Mouse (Mus musculus): ENCODE measurements at regions not wholly inside any gene's neighbourhood (a gene's known extent, or its start where the extent isn't known, plus 50 kb on each side); places are given as distances from the start of the nearest gene placed in this dataset.

GRCm38 (mm10) chr11:63293485-63293884 lies 164.7 kb downstream of the Pmp22 start:
- Histone ChIP-seq H3K36me3 (ENCODE audit: control insufficient read depth, insufficient read depth, low read length) (no peaks in the 10 kb centered on the region), H3K27ac (replicated peaks; ENCODE audit: low read depth, low read length) (no peak overlapping the region), H3K9me3 (ENCODE audit: control insufficient read depth, low read length) (no peaks in the 10 kb centered on the region), H3K4me3 (replicated peaks; ENCODE audit: low read length) (no peak overlapping the region), H3K4me1 (ENCODE audit: control insufficient read depth, insufficient read depth, low read length) (no peaks in the 10 kb centered on the region), H3K27me3 (ENCODE audit: control insufficient read depth, insufficient read depth, low read length) (no peaks in the 10 kb centered on the region), H3K4me2 (replicated peaks; ENCODE audit: low read depth, low read length, severe bottlenecking) (no peak overlapping the region), H3K9ac (ENCODE audit: low read depth, low read length, severe bottlenecking) (no peak overlapping the region)
- 41% methylated on average over 4 of the region's 4 CpGs for WGBS
- ATAC-seq (ENCODE audit: low FRiP score, low read depth) (no peak), DNase-seq (ENCODE audit: low spot score) (no peak)
- TF ChIP-seq POLR2A (IDR thresholded peaks at IDR 0.05; ENCODE audit: borderline replicate concordance, extremely low read depth, insufficient read depth, insufficient read length) = no peak

DNA sequence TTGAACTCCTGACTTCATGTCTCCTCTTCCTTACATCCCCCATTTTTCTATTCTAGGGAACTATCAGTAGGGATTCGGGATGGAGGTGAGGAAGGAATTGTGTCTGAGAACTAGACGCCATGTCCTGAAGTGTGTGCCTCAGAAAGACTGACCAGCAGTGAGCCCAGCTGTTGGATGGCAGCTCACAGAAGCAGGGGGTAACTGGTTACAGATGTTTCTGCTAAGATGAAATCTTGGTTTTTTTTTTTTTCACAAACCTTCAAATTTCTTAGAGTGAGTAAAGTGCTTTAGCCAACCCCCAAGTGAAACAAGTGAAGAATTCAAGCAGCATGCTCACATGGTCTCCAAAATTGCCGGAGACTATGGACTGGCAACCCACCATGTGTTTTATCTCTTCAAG lies 165.7 kb downstream of the Pmp22 start:
- no peak for ATAC-seq (ENCODE audit: low FRiP score, low read depth)
- WGBS = 43% methylated on average over 3 of the region's 3 CpGs
- H3K4me3 ChIP-seq (replicated peaks; ENCODE audit: low read length) = no peak overlapping the region
- TF ChIP-seq POLR2A (IDR thresholded peaks at IDR 0.05; ENCODE audit: borderline replicate concordance, extremely low read depth, insufficient read depth, insufficient read length) = no peak
- no peak overlapping the region for H3K27ac ChIP-seq (replicated peaks; ENCODE audit: low read depth, low read length)
- no peaks in the 10 kb centered on the region for H3K9me3 ChIP-seq (ENCODE audit: control insufficient read depth, low read length)
- H3K36me3 ChIP-seq (ENCODE audit: control insufficient read depth, insufficient read depth, low read length) = no peaks in the 10 kb centered on the region
- no peak overlapping the region for H3K4me2 ChIP-seq (replicated peaks; ENCODE audit: low read depth, low read length, severe bottlenecking)
- H3K27me3 ChIP-seq (ENCODE audit: control insufficient read depth, insufficient read depth, low read length) = no peaks in the 10 kb centered on the region
- no peaks in the 10 kb centered on the region for H3K4me1 ChIP-seq (ENCODE audit: control insufficient read depth, insufficient read depth, low read length)
- DNase-seq (ENCODE audit: low spot score) = no peak
- no peak overlapping the region for H3K9ac ChIP-seq (ENCODE audit: low read depth, low read length, severe bottlenecking)

DNA sequence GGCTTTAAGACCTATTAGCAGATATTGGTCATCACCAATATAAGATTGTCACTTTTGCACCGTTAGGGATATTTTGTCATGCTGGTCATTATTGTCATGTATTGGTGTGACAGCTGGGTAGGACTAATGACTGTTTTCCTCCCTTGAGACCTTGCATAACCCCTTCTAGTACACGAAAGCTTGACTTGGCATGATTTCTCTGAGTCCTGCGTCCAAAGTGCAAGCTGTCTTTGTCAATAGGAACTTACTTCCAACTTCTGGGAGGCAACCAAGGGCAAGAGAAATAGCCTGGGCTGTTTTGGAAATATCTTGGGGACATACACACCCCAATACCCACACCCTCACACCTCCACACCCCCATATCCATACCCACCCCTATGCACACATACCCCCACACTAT lies 167.7 kb downstream of the Pmp22 start:
- no peak overlapping the region for H3K4me2 ChIP-seq (replicated peaks; ENCODE audit: low read depth, low read length, severe bottlenecking)
- DNase-seq (ENCODE audit: low spot score) (no peak), ATAC-seq (ENCODE audit: low FRiP score, low read depth) (no peak)
- no peaks in the 10 kb centered on the region for H3K36me3 ChIP-seq (ENCODE audit: control insufficient read depth, insufficient read depth, low read length)
- WGBS = 85% methylated on average over 3 of the region's 3 CpGs
- no peaks in the 10 kb centered on the region for H3K27me3 ChIP-seq (ENCODE audit: control insufficient read depth, insufficient read depth, low read length)
- no peak overlapping the region for H3K27ac ChIP-seq (replicated peaks; ENCODE audit: low read depth, low read length)
- H3K9me3 ChIP-seq (ENCODE audit: control insufficient read depth, low read length) = no peaks in the 10 kb centered on the region
- no peak overlapping the region for H3K4me3 ChIP-seq (replicated peaks; ENCODE audit: low read length)
- TF ChIP-seq POLR2A (IDR thresholded peaks at IDR 0.05; ENCODE audit: borderline replicate concordance, extremely low read depth, insufficient read depth, insufficient read length) = no peak
- H3K4me1 ChIP-seq (ENCODE audit: control insufficient read depth, insufficient read depth, low read length) = no peaks in the 10 kb centered on the region
- no peak overlapping the region for H3K9ac ChIP-seq (ENCODE audit: low read depth, low read length, severe bottlenecking)

DNA sequence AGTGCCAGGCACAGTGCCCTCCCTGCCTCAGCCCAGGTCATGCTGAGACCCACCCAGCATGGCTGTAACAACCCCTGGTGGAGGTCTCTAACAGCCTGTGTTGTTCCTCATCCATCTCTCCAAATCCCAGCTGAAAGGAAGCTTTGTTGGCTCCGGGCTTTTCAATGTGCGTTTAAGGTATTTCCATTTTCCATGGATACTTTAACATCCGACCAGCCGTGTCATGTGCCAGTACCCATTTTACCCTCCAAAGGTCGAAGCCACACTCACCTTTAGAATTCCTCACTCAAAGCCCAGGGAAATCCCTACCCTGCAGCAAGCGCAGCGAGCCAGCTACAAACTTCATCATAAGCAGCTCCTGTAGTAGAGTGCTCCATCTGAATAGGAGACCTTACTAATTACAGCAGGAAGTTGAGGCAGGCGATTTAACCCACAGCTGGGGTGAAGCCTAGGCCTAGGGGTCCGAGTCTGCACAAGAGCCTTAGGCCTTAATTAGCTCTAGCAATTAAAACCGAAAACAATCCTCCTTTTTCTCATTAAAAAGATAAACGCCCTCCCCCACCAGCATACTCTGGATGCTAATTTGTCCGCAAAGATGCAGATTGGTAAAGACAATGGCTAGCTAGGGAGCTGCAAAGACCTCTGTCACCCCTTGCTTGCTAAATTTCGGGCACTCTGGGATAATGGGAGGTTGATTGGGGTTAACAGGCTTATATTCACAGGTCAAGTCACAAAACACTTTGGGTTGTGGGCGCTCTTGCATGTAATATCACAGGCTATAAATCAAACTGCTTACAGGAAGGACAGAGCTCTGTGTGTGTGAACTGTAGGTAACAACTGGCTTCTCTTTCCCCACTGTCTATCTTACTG lies 171.2 kb downstream of the Pmp22 start:
- no peak overlapping the region for H3K9ac ChIP-seq (ENCODE audit: low read depth, low read length, severe bottlenecking)

DNA sequence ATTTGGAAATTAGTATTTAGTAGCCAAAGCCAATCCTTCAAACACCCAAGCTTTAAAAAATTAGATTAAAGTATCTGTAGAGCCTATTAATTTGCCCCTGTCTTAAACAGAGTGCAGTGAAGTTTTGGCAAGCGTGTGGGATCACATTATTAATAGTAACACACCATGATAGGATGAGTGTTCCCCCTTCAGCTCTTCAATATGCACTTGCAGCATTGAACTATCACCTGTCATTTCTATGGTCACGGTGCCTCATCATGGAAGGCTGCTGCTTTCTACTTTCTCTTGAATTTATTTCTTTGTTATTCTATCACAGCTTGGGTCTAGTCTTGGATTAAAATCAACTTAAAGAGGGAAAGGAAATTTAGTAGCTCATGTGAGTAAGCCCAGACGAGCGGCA lies 196.4 kb downstream of the Pmp22 start:
- no peak overlapping the region for H3K9ac ChIP-seq (ENCODE audit: low read depth, low read length, severe bottlenecking)
- no peak for TF ChIP-seq POLR2A (IDR thresholded peaks at IDR 0.05; ENCODE audit: borderline replicate concordance, extremely low read depth, insufficient read depth, insufficient read length)
- H3K4me3 ChIP-seq (replicated peaks; ENCODE audit: low read length) = no peak overlapping the region
- DNase-seq (ENCODE audit: low spot score) = no peak
- no peak overlapping the region for H3K4me2 ChIP-seq (replicated peaks; ENCODE audit: low read depth, low read length, severe bottlenecking)
- H3K4me1 ChIP-seq (ENCODE audit: control insufficient read depth, insufficient read depth, low read length) = peaks cover 10% of the 10 kb centered on the region
- WGBS = 64% methylated on average over 4 of the region's 4 CpGs
- H3K9me3 ChIP-seq (ENCODE audit: control insufficient read depth, low read length) = no peaks in the 10 kb centered on the region
- ATAC-seq (ENCODE audit: low FRiP score, low read depth) = no peak
- no peaks in the 10 kb centered on the region for H3K36me3 ChIP-seq (ENCODE audit: control insufficient read depth, insufficient read depth, low read length)
- no peak overlapping the region for H3K27ac ChIP-seq (replicated peaks; ENCODE audit: low read depth, low read length)
- H3K27me3 ChIP-seq (ENCODE audit: control insufficient read depth, insufficient read depth, low read length) = no peaks in the 10 kb centered on the region

More for the DNA sequence above, 171.2 kb downstream of the Pmp22 start:
- Histone ChIP-seq H3K4me1 (ENCODE audit: control insufficient read depth, insufficient read depth, low read length) (no peaks in the 10 kb centered on the region), H3K36me3 (ENCODE audit: control insufficient read depth, insufficient read depth, low read length) (no peaks in the 10 kb centered on the region), H3K4me3 (replicated peaks; ENCODE audit: low read length) (no peak overlapping the region), H3K27ac (replicated peaks; ENCODE audit: low read depth, low read length) (no peak overlapping the region), H3K27me3 (ENCODE audit: control insufficient read depth, insufficient read depth, low read length) (no peaks in the 10 kb centered on the region), H3K9me3 (ENCODE audit: control insufficient read depth, low read length) (no peaks in the 10 kb centered on the region), H3K4me2 (replicated peaks; ENCODE audit: low read depth, low read length, severe bottlenecking) (no peak overlapping the region)
- WGBS = 22% methylated on average over 14 of the region's 14 CpGs
- DNase-seq (ENCODE audit: low spot score) (no peak), ATAC-seq (ENCODE audit: low FRiP score, low read depth) (no peak)
- no peak for TF ChIP-seq POLR2A (IDR thresholded peaks at IDR 0.05; ENCODE audit: borderline replicate concordance, extremely low read depth, insufficient read depth, insufficient read length)

All from limb, embryonic 14.5 days (tissue).